Mouse (Mus musculus) liver, embryonic 14.5 days (tissue): ENCODE measurements around the gene Capn2. TPM values are rescaled to one million over a fixed set of nuclear protein-coding genes. Genes with fewer than 3 reads are reported as not detected.

Experiments
- ATAC-seq: fragments of 200-750 bp; cut with Nextera tagmentation; 2 replicates; pipeline ENCODE4 v1.8.0; 2017; ENCODE audit warnings: moderate number of reproducible peaks, mild to moderate bottlenecking, moderate library complexity; ENCODE audit not compliant: insufficient read depth
- DNase-seq, 3 experiments: peaks; one replicate each; pipeline ENCODE4 v3.0.0-alpha.2; 2012 to 2013; ENCODE audit warnings: low read depth in 3 of 3, low spot score in 3 of 3
- H3K27ac ChIP-seq: fragments of 300-500 bp; sonication (generic); 2 replicates; pipeline ENCODE4 v1.5.1; 2014; ENCODE audit warnings: moderate library complexity, mild to moderate bottlenecking, control low read depth, inconsistent platforms
- H3K27me3 ChIP-seq: fragments of 300-500 bp; sonication (generic); 2 replicates; pipeline ENCODE4 v1.6.1; 2014; ENCODE audit warnings: mild to moderate bottlenecking, low read length, moderate library complexity; ENCODE audit not compliant: control insufficient read depth, insufficient read depth
- H3K36me3 ChIP-seq: fragments of 300-500 bp; sonication (generic); replicated peaks from 2 replicates; pipeline ENCODE4 v1.6.1; 2014; ENCODE audit warnings: low read depth; ENCODE audit not compliant: control insufficient read depth, insufficient read depth
- H3K4me1 ChIP-seq, 2 experiments: fragments of 200-500 bp in 1 of 2; fragments of 300-500 bp in 1 of 2; sonication (generic) in 1 of 2; replicated peaks; 2 replicates each; pipeline ENCODE4 v1.6.1; 2012 to 2014; ENCODE audit warnings: antibody characterized with exemption in 1 of 2, inconsistent platforms in 1 of 2, low read length in 1 of 2; ENCODE audit not compliant: control insufficient read depth in 2 of 2, insufficient read depth in 2 of 2
- H3K4me2 ChIP-seq: fragments of 300-500 bp; sonication (generic); 2 replicates; pipeline ENCODE4 v1.6.1; 2014; ENCODE audit warnings: low read depth, mild to moderate bottlenecking, control low read depth, moderate library complexity
- H3K4me3 ChIP-seq, 2 experiments: fragments of 200-500 bp in 1 of 2; fragments of 300-500 bp in 1 of 2; sonication (generic) in 1 of 2; 2 replicates each; pipeline ENCODE4 v1.5.1; 2012 to 2014; ENCODE audit warnings: low read depth in 2 of 2, low read length in 2 of 2, mild to moderate bottlenecking in 2 of 2, control low read depth in 1 of 2, inconsistent platforms in 1 of 2, moderate library complexity in 1 of 2; ENCODE audit not compliant: insufficient read depth in 1 of 2
- H3K9ac ChIP-seq: fragments of 300-500 bp; sonication (generic); replicated peaks from 2 replicates; pipeline ENCODE4 v1.6.1; 2014; ENCODE audit warnings: mild to moderate bottlenecking, control low read depth, moderate library complexity
- H3K9me3 ChIP-seq: fragments of 300-500 bp; sonication (generic); 2 replicates; pipeline ENCODE4 v1.6.1; 2016; ENCODE audit warnings: low read length, mixed read lengths; ENCODE audit not compliant: control insufficient read depth
- CTCF ChIP-seq: IDR thresholded peaks from 2 replicates; pipeline ENCODE4 v1.5.1; 2016; ENCODE audit warnings: antibody characterized with exemption, low read depth, control low read depth
- EP300 ChIP-seq: IDR thresholded peaks from 2 replicates; pipeline ENCODE4 v1.6.1; 2016; ENCODE audit warnings: antibody characterized with exemption, low read depth
- WGBS: fragments of 180-500 bp; shearing (Covaris S2); extraction: QIAGEN DNeasy Blood & Tissue Kit; methylation state at CpG from one replicate; pipeline ENCODE4 v1.1.7; 2014; ENCODE audit not compliant: insufficient replicate concordance; 5-methylcytosine and 5-hydroxymethylcytosine counted together
- polyA plus RNA-seq, 2 experiments: library from polyadenylated mRNA; depleted of rRNA in 1 of 2; stranded (reverse) in 1 of 2; unstranded in 1 of 2; fragments of >200 nt; fragmentation: Nextera tagmentation in 1 of 2; extraction: Ambion mirVana in 1 of 2; gene quantifications; 2 replicates each; pipeline versions ENCODE4 v1.2.1 to v1.2.3; 2012 to 2014

Gene Capn2
- polyA plus RNA-seq, 2 experiments = 9.8 to 13.6 TPM

DNA sequence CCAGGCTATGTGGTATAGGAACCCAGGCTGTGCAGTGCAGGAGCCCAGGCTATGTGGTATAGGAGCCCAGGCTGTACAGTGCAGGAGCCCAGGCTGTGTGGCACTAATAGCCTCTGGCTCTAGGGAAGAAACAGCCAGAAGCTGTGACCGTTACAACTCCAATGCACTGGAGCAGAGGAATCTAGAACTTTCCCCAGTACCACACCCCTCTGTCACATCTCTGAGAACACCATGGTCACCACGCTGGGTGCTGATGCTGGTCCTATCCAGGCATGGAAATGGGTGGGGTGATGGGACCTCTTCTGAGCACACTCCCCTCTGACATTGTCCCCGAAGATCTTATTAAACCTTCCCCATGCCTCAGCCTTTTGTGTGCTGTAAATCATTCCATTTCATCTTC is 12.1 kb downstream of the Capn2 start:
- Histone ChIP-seq H3K36me3 (no peaks in the 10 kb centered on the region), H3K4me2 (no peak overlapping the region), H3K9me3 (no peaks in the 10 kb centered on the region), H3K27ac (no peak overlapping the region), H3K4me3 (no peak overlapping the region), H3K4me1 (peaks cover 0 to 25% of the 10 kb centered on the region in 2 experiments; a peak in 3 of 4 replicates), H3K9ac (no peak overlapping the region), H3K27me3 (no peaks in the 10 kb centered on the region)
- ATAC-seq (no peak), DNase-seq (no peak)
- TF ChIP-seq EP300 = no peak
- TF ChIP-seq CTCF = no peak
- 54% methylated on average over 3 of the region's 3 CpGs for WGBS

DNA sequence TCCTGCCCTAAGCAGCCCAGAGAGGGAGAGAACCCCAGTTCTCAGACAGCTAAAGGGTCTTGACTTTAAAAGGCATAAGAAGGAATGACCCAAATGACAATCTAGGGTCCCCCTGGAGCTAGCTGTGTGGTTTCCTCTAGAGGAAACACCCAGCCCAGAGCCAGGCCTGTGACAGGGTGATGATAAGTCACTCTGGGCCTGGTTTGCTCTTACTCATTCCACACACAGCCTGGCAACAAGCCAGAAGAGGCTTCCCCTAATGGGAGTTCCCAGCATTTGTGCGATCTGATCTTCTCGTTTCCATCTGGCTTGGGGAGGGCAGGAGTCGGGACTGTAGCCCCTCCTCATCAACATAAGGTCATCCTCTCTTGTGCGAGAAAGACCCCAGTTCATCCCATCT is 13.2 kb downstream of the Capn2 start:
- peak; percentile 52; the same call in 1 of the 2 replicates for ATAC-seq
- TF ChIP-seq CTCF = no peak
- Histone ChIP-seq H3K4me3 (no peak overlapping the region), H3K4me2 (no peak overlapping the region), H3K36me3 (no peaks in the 10 kb centered on the region), H3K4me1 (peaks cover 0 to 30% of the 10 kb centered on the region in 2 experiments; a peak in 3 of 4 replicates), H3K27me3 (no peaks in the 10 kb centered on the region), H3K9ac (no peak overlapping the region), H3K9me3 (no peaks in the 10 kb centered on the region), H3K27ac (no peak overlapping the region)
- DNase-seq = peak; percentile 33 to 61 (median 37)
- 6% methylated on average over 4 of the region's 4 CpGs for WGBS

DNA sequence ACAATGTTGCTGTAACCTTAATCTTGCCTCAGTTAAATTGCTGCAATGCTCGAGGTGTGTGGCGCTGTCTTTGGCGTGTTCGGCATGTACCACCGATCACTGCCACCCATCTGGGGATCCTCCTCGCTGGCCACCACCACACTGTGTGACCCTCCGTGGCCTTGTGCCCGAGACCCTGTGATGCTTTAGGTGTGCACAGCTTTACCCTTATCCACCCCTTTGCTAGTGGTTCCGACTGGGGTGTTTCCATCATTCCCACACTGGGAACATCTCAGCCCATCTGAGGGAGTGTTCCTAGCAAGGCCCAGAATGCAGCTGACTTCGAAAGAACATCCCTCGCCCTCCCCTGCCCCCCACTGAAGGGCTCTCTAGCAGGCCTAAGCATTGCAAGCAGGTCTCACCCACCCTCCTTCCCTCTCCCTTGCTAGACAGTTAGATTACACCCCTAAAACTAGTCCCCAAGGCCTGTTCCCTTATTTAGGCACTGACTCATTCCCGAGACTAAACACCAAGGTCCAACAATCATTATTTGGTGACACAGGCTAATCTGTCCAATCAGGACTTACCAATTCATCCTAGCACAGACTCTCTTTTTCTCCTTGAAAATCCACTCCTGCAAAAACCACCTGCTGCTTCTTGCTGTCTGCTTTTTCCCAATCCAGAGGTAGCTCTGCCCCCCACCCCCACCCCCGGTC is 14.1 kb downstream of the Capn2 start:
- TF ChIP-seq EP300 = no peak
- TF ChIP-seq CTCF = no peak
- peaks cover 0 to 30% of the 10 kb centered on the region in 2 experiments; a peak in 3 of 4 replicates for H3K4me1 ChIP-seq
- 61% methylated on average over 13 of the region's 13 CpGs for WGBS

DNA sequence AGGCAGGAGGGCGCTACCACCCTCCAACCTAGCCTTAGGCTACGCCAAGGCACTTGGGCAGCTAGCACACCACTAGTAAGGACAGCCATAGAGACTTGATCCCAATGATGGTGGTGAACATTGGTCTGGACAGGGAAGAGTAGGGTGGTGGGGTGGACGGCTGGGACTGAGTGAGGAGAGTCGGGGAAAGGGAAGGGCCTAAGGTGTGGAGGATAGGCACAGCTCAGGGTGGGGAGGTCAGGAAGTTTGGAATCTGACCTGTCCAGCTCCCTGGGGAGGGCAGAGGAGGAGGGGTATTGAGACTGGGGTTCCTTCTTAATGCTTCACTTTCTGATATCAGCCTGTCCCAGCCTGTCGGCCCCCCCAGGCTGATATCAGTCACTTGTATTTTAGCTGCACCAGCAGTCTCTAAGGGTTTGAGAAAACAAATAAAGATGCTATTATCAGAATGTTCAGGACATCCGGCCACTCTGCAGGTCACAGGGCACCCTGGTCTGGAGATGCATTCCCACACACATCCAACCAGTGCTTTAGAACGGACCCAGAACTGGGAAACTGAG is 14.8 kb downstream of the Capn2 start:
- Histone ChIP-seq H3K36me3 (no peaks in the 10 kb centered on the region), H3K9me3 (no peaks in the 10 kb centered on the region), H3K9ac (no peak overlapping the region), H3K4me1 (peaks cover 0 to 32% of the 10 kb centered on the region in 2 experiments; a peak in 3 of 4 replicates), H3K27ac (no peak overlapping the region), H3K4me3 (no peak overlapping the region), H3K4me2 (no peak overlapping the region), H3K27me3 (no peaks in the 10 kb centered on the region)
- no peak for TF ChIP-seq EP300
- TF ChIP-seq CTCF = no peak
- WGBS = 43% methylated on average over 7 of the region's 7 CpGs
- ATAC-seq = no peak
- DNase-seq = no peak

More for the DNA sequence above, 14.1 kb downstream of the Capn2 start:
- ATAC-seq (no peak), DNase-seq (no peak)
- H3K4me3 ChIP-seq = no peak overlapping the region
- H3K27ac ChIP-seq = no peak overlapping the region
- H3K36me3 ChIP-seq = no peaks in the 10 kb centered on the region
- no peaks in the 10 kb centered on the region for H3K27me3 ChIP-seq
- no peak overlapping the region for H3K4me2 ChIP-seq
- no peak overlapping the region for H3K9ac ChIP-seq
- no peaks in the 10 kb centered on the region for H3K9me3 ChIP-seq

DNA sequence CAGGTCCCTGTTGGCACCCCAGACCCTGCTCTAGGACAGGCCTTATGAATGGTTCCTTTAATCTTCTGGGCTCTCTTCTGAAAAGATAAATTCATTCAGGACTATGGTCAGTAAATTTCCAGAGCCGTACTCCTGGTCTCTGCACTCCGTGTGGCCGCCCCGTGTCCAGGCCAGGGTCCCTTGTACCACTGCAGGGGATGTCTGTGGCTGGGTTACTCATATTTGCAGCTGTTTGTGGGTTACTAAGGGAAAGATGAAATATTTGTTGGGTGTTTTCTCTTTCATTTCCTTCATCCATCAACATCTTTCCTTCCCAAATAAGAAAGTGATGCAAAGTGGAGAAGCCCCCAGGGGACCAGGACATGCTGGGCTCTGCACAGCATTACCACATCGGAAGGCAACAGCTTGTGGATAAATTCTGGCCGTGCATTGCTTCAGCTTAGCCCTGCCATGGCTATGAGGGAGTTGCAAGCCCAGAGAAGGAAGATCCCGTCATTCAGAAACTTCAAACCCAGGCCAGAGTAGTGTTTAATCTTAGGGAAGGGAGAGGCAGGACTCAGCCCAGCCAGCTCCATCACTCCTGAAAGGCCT is 15.5 kb downstream of the Capn2 start:
- Histone ChIP-seq H3K27me3 (no peaks in the 10 kb centered on the region), H3K4me1 (peaks cover 0 to 35% of the 10 kb centered on the region in 2 experiments; a peak in 3 of 4 replicates), H3K4me3 (no peak overlapping the region), H3K27ac (no peak overlapping the region), H3K9ac (no peak overlapping the region), H3K36me3 (no peaks in the 10 kb centered on the region), H3K4me2 (no peak overlapping the region), H3K9me3 (no peaks in the 10 kb centered on the region)
- ATAC-seq (no peak), DNase-seq (no peak)
- TF ChIP-seq CTCF (no peak), EP300 (no peak)
- 70% methylated on average over 7 of the region's 7 CpGs for WGBS
